Mouse (Mus musculus): ENCODE results near the gene Abo. TPM values are rescaled to one million over a fixed set of nuclear protein-coding genes. Genes with fewer than 3 reads are reported as not detected.
A peak's percentile ranks its signal among the peaks of the same experiment; 100 is the strongest.
"Not testable (repeated sequence)": the region's sequence is repeated elsewhere in the genome, so short reads cannot be mapped to it uniquely, and the experiment has no call there.

The Abo gene
- total and polyA plus RNA-seq, 3 experiments: not detected

- Histone ChIP-seq H3K4me1 (ENCODE audit: control insufficient read depth in 1 of 2, insufficient read depth in 2 of 2, low read length in 2 of 2) (peaks cover 0 to 4% of the 10 kb centered on the region in 2 experiments; a peak in 1 of 4 replicates), H3K27me3 (ENCODE audit: control insufficient read depth in 1 of 2, insufficient read depth in 2 of 2, low read length in 2 of 2) (no peaks in the 10 kb centered on the region), H3K36me3 (ENCODE audit: control insufficient read depth in 1 of 2, insufficient read depth in 2 of 2, low read length in 2 of 2) (peaks cover 6 to 10% of the 10 kb centered on the region in 2 experiments), H3K4me3 (ENCODE audit: control insufficient read depth in 1 of 2, insufficient read depth in 1 of 2, low read depth in 2 of 2, low read length in 2 of 2) (no peak overlapping the region; a peak in 1 of 4 replicates), H3K9ac (ENCODE audit: control insufficient read depth, low read depth, low read length, poor library complexity, severe bottlenecking) (no peak overlapping the region), H3K27ac (ENCODE audit: control insufficient read depth, low read depth, low read length) (no peak overlapping the region), H3K79me2 (ENCODE audit: control insufficient read depth, insufficient read depth, low read length, poor library complexity) (peaks cover 39% of the 10 kb centered on the region), H3K9me3 (replicated peaks; ENCODE audit: insufficient read depth, low read length) (no peaks in the 10 kb centered on the region)
- TF ChIP-seq JUND (IDR thresholded peaks at IDR 0.05; ENCODE audit: low read depth, low read length) (no peak), USF1 (IDR thresholded peaks at IDR 0.05; ENCODE audit: low read depth, low read length) (no peak), NELFE (IDR thresholded peaks at IDR 0.05; ENCODE audit: low read depth, low read length) (no peak), ELF1 (IDR thresholded peaks at IDR 0.05; ENCODE audit: low read depth, low read length) (no peak), GATA1 (IDR thresholded peaks at IDR 0.05; ENCODE audit: low read depth, low read length) (no peak), TAL1 (IDR thresholded peaks at IDR 0.05; ENCODE audit: low read length) (no peak), MAFK (IDR thresholded peaks at IDR 0.05; ENCODE audit: borderline replicate concordance, low read depth, low read length) (no peak), POLR2AphosphoS5 (IDR thresholded peaks at IDR 0.05; ENCODE audit: borderline replicate concordance, low read depth, low read length) (no peak), HCFC1 (IDR thresholded peaks at IDR 0.05; ENCODE audit: low read depth, low read length) (no peak), RAD21 (IDR thresholded peaks at IDR 0.05; ENCODE audit: low read depth, low read length) (no peak), MAZ (IDR thresholded peaks at IDR 0.05; ENCODE audit: low read depth, low read length) (no peak), RCOR1 (IDR thresholded peaks at IDR 0.05; ENCODE audit: low read depth, low read length) (no peak), TBP (IDR thresholded peaks at IDR 0.05; ENCODE audit: low read depth, low read length) (no peak), BHLHE40 (IDR thresholded peaks at IDR 0.05; ENCODE audit: borderline replicate concordance, low read depth, low read length) (no peak), MYB (IDR thresholded peaks at IDR 0.05; ENCODE audit: low read depth, low read length) (no peak), ZC3H11A (IDR thresholded peaks at IDR 0.05; ENCODE audit: low read depth, low read length) (no peak), POLR2A (IDR thresholded peaks at IDR 0.05; ENCODE audit: control insufficient read depth in 1 of 2, insufficient read depth in 1 of 2, low read depth in 1 of 2, low read length in 2 of 2, poor library complexity in 1 of 2) (no peak), ZMIZ1 (IDR thresholded peaks at IDR 0.05; ENCODE audit: low read depth, low read length) (no peak)
- no peak for DNase-seq (ENCODE audit: low read depth, low spot score)
Measured at GRCm38 (mm10) chr2:26900731-26901130, 36.0 kb upstream of the Abo start.

GRCm38 (mm10) chr2:26895898-26896297 lies 31.1 kb upstream of the Abo start:
- Histone ChIP-seq H3K27ac (ENCODE audit: control insufficient read depth, low read depth, low read length) (no peak overlapping the region), H3K27me3 (ENCODE audit: control insufficient read depth in 1 of 2, insufficient read depth in 2 of 2, low read length in 2 of 2) (no peaks in the 10 kb centered on the region), H3K9me3 (replicated peaks; ENCODE audit: insufficient read depth, low read length) (no peaks in the 10 kb centered on the region), H3K4me1 (ENCODE audit: control insufficient read depth in 1 of 2, insufficient read depth in 2 of 2, low read length in 2 of 2) (no peaks in the 10 kb centered on the region), H3K79me2 (ENCODE audit: control insufficient read depth, insufficient read depth, low read length, poor library complexity) (peaks cover 22% of the 10 kb centered on the region), H3K4me3 (ENCODE audit: control insufficient read depth in 1 of 2, insufficient read depth in 1 of 2, low read depth in 2 of 2, low read length in 2 of 2) (no peak overlapping the region), H3K36me3 (ENCODE audit: control insufficient read depth in 1 of 2, insufficient read depth in 2 of 2, low read length in 2 of 2) (peaks cover 3 to 20% of the 10 kb centered on the region in 2 experiments), H3K9ac (ENCODE audit: control insufficient read depth, low read depth, low read length, poor library complexity, severe bottlenecking) (no peak overlapping the region)
- no peak for DNase-seq (ENCODE audit: low read depth, low spot score)
- TF ChIP-seq MAZ (IDR thresholded peaks at IDR 0.05; ENCODE audit: low read depth, low read length): no peak
- TF ChIP-seq UBTF (IDR thresholded peaks at IDR 0.05; ENCODE audit: borderline replicate concordance, insufficient read depth, low read depth, low read length): no peak
- peak in 1 of 3 experiments; percentile 28; a peak in 1 of 6 replicates for TF ChIP-seq CTCF (IDR thresholded peaks at IDR 0.05 in 2 of 3, conservative IDR thresholded peaks at IDR 0.05 in 1 of 3; ENCODE audit: control insufficient read depth in 1 of 3, insufficient read depth in 1 of 3, low read depth in 2 of 3, low read length in 3 of 3, poor library complexity in 1 of 3, severe bottlenecking in 1 of 3)
- 0 out of 2 replicates have a peak, but pooled peaks have one; percentile 7 for TF ChIP-seq SMC3 (IDR thresholded peaks at IDR 0.05; ENCODE audit: low read depth, low read length)
- peak; percentile 38; the same call in 1 of the 2 replicates for TF ChIP-seq MYC (IDR thresholded peaks at IDR 0.05; ENCODE audit: low read depth, low read length)
- TF ChIP-seq POLR2A (IDR thresholded peaks at IDR 0.05; ENCODE audit: control insufficient read depth in 1 of 2, insufficient read depth in 1 of 2, low read depth in 1 of 2, low read length in 2 of 2, poor library complexity in 1 of 2): no peak
- no peak for TF ChIP-seq USF1 (IDR thresholded peaks at IDR 0.05; ENCODE audit: low read depth, low read length)
- no peak for TF ChIP-seq TBP (IDR thresholded peaks at IDR 0.05; ENCODE audit: low read depth, low read length)
- no peak for TF ChIP-seq MAX (IDR thresholded peaks at IDR 0.05; ENCODE audit: low read length)
- no peak for TF ChIP-seq KAT2A (conservative IDR thresholded peaks at IDR 0.05; ENCODE audit: low read depth, low read length)

- H3K4me1 ChIP-seq (ENCODE audit: control insufficient read depth in 1 of 2, insufficient read depth in 2 of 2, low read length in 2 of 2); DNase-seq (ENCODE audit: low read depth, low spot score); H3K27ac ChIP-seq (ENCODE audit: control insufficient read depth, low read depth, low read length); H3K36me3 ChIP-seq (ENCODE audit: control insufficient read depth in 1 of 2, insufficient read depth in 2 of 2, low read length in 2 of 2); H3K79me2 ChIP-seq (ENCODE audit: control insufficient read depth, insufficient read depth, low read length, poor library complexity); H3K4me3 ChIP-seq (ENCODE audit: control insufficient read depth in 1 of 2, insufficient read depth in 1 of 2, low read depth in 2 of 2, low read length in 2 of 2); H3K9ac ChIP-seq (ENCODE audit: control insufficient read depth, low read depth, low read length, poor library complexity, severe bottlenecking); H3K27me3 ChIP-seq (ENCODE audit: control insufficient read depth in 1 of 2, insufficient read depth in 2 of 2, low read length in 2 of 2); H3K9me3 ChIP-seq (replicated peaks; ENCODE audit: insufficient read depth, low read length): not testable (repeated sequence)
Measured at GRCm38 (mm10) chr2:26886170-26886569, 21.4 kb upstream of the Abo start.
